Comparison of ENCODE assay signal across 21 mouse cellular contexts in genomic region chr1:92000226-92000625, GRCm38 (mm10).
"Had no signal": no experiment of that assay in that cellular context is flagged by ENCODE, and none has a peak within 500 bp of the region (broad histone marks: within the 10 kb centered on the region; RNA-seq: fewer than 3 reads in every experiment).

No protein-coding gene starts in this region.

- H3K4me1 ChIP-seq: forebrain, embryonic 15.5 days; hindbrain, embryonic 15.5 days; liver, embryonic 12.5 days had no signal

- ATAC-seq: forebrain, embryonic 15.5 days; forebrain, postnatal 0 days; hindbrain, postnatal 0 days; intestine, embryonic 16.5 days; liver, embryonic 12.5 days had no signal

- H3K9me3 ChIP-seq: forebrain, embryonic 15.5 days; heart, embryonic 12.5 days; hindbrain, embryonic 13.5 days; hindbrain, embryonic 15.5 days; limb, embryonic 13.5 days; limb, embryonic 15.5 days; liver, embryonic 12.5 days had no signal

- H3K27me3 ChIP-seq: forebrain, embryonic 15.5 days; heart, embryonic 12.5 days; hindbrain, embryonic 13.5 days; hindbrain, embryonic 15.5 days; limb, embryonic 13.5 days; limb, embryonic 15.5 days; liver, embryonic 12.5 days had no signal

- H3K9ac ChIP-seq: forebrain, embryonic 15.5 days; forebrain, postnatal 0 days; heart, embryonic 12.5 days; hindbrain, embryonic 13.5 days; hindbrain, embryonic 15.5 days; limb, embryonic 13.5 days; limb, embryonic 15.5 days; liver, embryonic 12.5 days; liver, embryonic 14.5 days had no signal

- H3K27ac ChIP-seq: forebrain, embryonic 15.5 days; heart, adult 2 months; hindbrain, embryonic 13.5 days; hindbrain, embryonic 15.5 days; hindbrain, postnatal 0 days; kidney, postnatal 0 days; limb, embryonic 13.5 days; limb, embryonic 15.5 days; liver, embryonic 12.5 days; liver, embryonic 14.5 days had no signal

- DNase-seq: forebrain, postnatal 0 days; gastrocnemius, postnatal 14 days; gastrocnemius, postnatal 36 days; heart, adult 11 months; heart, adult 2 months; heart, postnatal 14 days; heart, postnatal 36 days; layer of hippocampus, adult 9-11 months; layer of hippocampus, postnatal 36 days; left cerebral cortex, postnatal 4 days had no signal

- H3K36me3 ChIP-seq: hindbrain, embryonic 15.5 days had no signal

- H3K4me2 ChIP-seq: forebrain, embryonic 15.5 days; heart, embryonic 12.5 days; hindbrain, embryonic 13.5 days; hindbrain, embryonic 15.5 days; limb, embryonic 13.5 days; limb, embryonic 15.5 days; liver, embryonic 12.5 days had no signal

- H3K4me3 ChIP-seq: forebrain, embryonic 15.5 days; heart, adult 2 months; heart, embryonic 12.5 days; hindbrain, embryonic 13.5 days; hindbrain, embryonic 15.5 days; limb, embryonic 13.5 days; limb, embryonic 15.5 days; liver, embryonic 12.5 days had no signal
